Mouse (Mus musculus) midbrain, embryonic 14.5 days (tissue): Measurements from ENCODE around the gene Hoxa3. TPM values are rescaled to one million over a fixed set of nuclear protein-coding genes. Genes with fewer than 3 reads are reported as not detected.

Source experiments
- ATAC-seq: fragments of 200-750 bp; cut with Nextera tagmentation; 2 replicates; pipeline ENCODE4 v1.8.0; 2017; ENCODE audit warnings: moderate number of reproducible peaks, moderate library complexity; ENCODE audit not compliant: low FRiP score, low TSS enrichment
- DNase-seq: peaks from one replicate; pipeline ENCODE4 v3.0.0-alpha.2; 2015
- H3K27ac ChIP-seq: fragments of 300-500 bp; sonication (generic); replicated peaks from 2 replicates; pipeline ENCODE4 v1.5.1; 2014; ENCODE audit warnings: mild to moderate bottlenecking, low read depth, low read length, moderate library complexity
- H3K27me3 ChIP-seq: fragments of 300-500 bp; sonication (generic); 2 replicates; pipeline ENCODE4 v1.6.1; 2014; ENCODE audit warnings: low read length, control low read depth, mixed read lengths; ENCODE audit not compliant: control insufficient read depth, insufficient read depth
- H3K36me3 ChIP-seq: fragments of 300-500 bp; sonication (generic); 2 replicates; pipeline ENCODE4 v1.6.1; 2014; ENCODE audit warnings: low read length, control low read depth; ENCODE audit not compliant: control insufficient read depth, insufficient read depth
- H3K4me1 ChIP-seq: fragments of 300-500 bp; sonication (generic); 2 replicates; pipeline ENCODE4 v1.6.1; 2014; ENCODE audit warnings: mild to moderate bottlenecking, antibody characterized with exemption, low read length, control low read depth; ENCODE audit not compliant: control insufficient read depth, insufficient read depth
- H3K4me2 ChIP-seq: fragments of 300-500 bp; sonication (generic); 2 replicates; pipeline ENCODE4 v1.6.1; 2014; ENCODE audit warnings: mild to moderate bottlenecking, low read length, moderate library complexity
- H3K4me3 ChIP-seq: fragments of 300-500 bp; sonication (generic); replicated peaks from 2 replicates; pipeline ENCODE4 v1.5.1; 2014; ENCODE audit warnings: low read depth, low read length
- H3K9ac ChIP-seq: fragments of 300-500 bp; sonication (generic); replicated peaks from 2 replicates; pipeline ENCODE4 v1.6.1; 2014; ENCODE audit warnings: mild to moderate bottlenecking, low read length, moderate library complexity
- H3K9me3 ChIP-seq: fragments of 300-500 bp; sonication (generic); 2 replicates; pipeline ENCODE4 v1.6.1; 2016; ENCODE audit warnings: low read length, control low read depth, mixed read lengths; ENCODE audit not compliant: control insufficient read depth
- WGBS: fragments of 180-500 bp; shearing (Covaris S2); extraction: QIAGEN DNeasy Blood & Tissue Kit; methylation state at CpG from one replicate; pipeline ENCODE4 v1.1.7; 2014; 5-methylcytosine and 5-hydroxymethylcytosine counted together
- polyA plus RNA-seq: library from polyadenylated mRNA; unstranded; fragments of >200 nt; fragmentation: Nextera tagmentation; extraction: Ambion mirVana; gene quantifications from 2 replicates; pipeline ENCODE4 v1.2.1, GENCODE M21; 2014

Hoxa3 gene
- polyA plus RNA-seq: not detected in 2 replicates

- Histone ChIP-seq H3K27me3 (peaks cover 98% of the 10 kb centered on the region), H3K9me3 (no peaks in the 10 kb centered on the region), H3K36me3 (no peaks in the 10 kb centered on the region), H3K4me2 (no peak within 1 kb of the TSS), H3K4me3 (no peak within 1 kb of the TSS), H3K9ac (no peak within 1 kb of the TSS), H3K4me1 (0 out of 2 replicates have a peak, but pooled peaks cover 3% of the 10 kb centered on the region), H3K27ac (no peak within 1 kb of the TSS)
- no peak for ATAC-seq
- DNase-seq: no peak
- 3% methylated on average over 38 of the region's 38 CpGs for WGBS
Observed at GRCm38 (mm10) chr6:52213119-52213986, at the start of gene Hoxa3, which contains the start of gene Gm28308. TSS of gene Hoxa3 (minus strand) at chr6:52213336. TSS of gene Gm28308 (minus strand) at chr6:52213339.

- no peak overlapping the region for H3K27ac ChIP-seq
- no peaks in the 10 kb centered on the region for H3K36me3 ChIP-seq
- no peak overlapping the region for H3K4me3 ChIP-seq
- no peak overlapping the region for H3K4me2 ChIP-seq
- no peaks in the 10 kb centered on the region for H3K4me1 ChIP-seq
- no peak overlapping the region for H3K9ac ChIP-seq
- 2% methylated on average over 24 of the region's 24 CpGs for WGBS
- H3K27me3 ChIP-seq: peaks cover 92% of the 10 kb centered on the region
- DNase-seq: peak; percentile 25
- no peaks in the 10 kb centered on the region for H3K9me3 ChIP-seq
- ATAC-seq: no peak
Observed at GRCm38 (mm10) chr6:52262463-52263320, 49.6 kb upstream of the Hoxa3 start.

GRCm38 (mm10) chr6:52261751-52262462 lies 48.8 kb upstream of the Hoxa3 start:
- Histone ChIP-seq H3K9me3 (no peaks in the 10 kb centered on the region), H3K9ac (no peak overlapping the region), H3K4me2 (no peak overlapping the region), H3K27me3 (peaks cover 93% of the 10 kb centered on the region), H3K36me3 (no peaks in the 10 kb centered on the region), H3K27ac (no peak overlapping the region), H3K4me1 (no peaks in the 10 kb centered on the region), H3K4me3 (no peak overlapping the region)
- DNase-seq: peak; percentile 42
- ATAC-seq: no peak
- WGBS: 2% methylated on average over 9 of the region's 9 CpGs

GRCm38 (mm10) chr6:52260654-52261575 lies 47.8 kb upstream of the Hoxa3 start, which contains the start of gene Hoxa13:
TSS of gene Hoxa13 (minus strand) at chr6:52260880.
- no peak for DNase-seq
- no peak within 1 kb of the TSS for H3K27ac ChIP-seq
- no peaks in the 10 kb centered on the region for H3K36me3 ChIP-seq
- no peak within 1 kb of the TSS for H3K9ac ChIP-seq
- no peaks in the 10 kb centered on the region for H3K4me1 ChIP-seq
- 0 out of 2 replicates have a peak within 1 kb of the TSS, but pooled peaks have one; percentile 12 for H3K4me3 ChIP-seq
- H3K27me3 ChIP-seq: peaks cover 92% of the 10 kb centered on the region
- no peak; the same call in 1 of the 2 replicates for ATAC-seq
- under 1% methylated on average over 55 of the region's 72 CpGs for WGBS
- no peaks in the 10 kb centered on the region for H3K9me3 ChIP-seq
- peak within 1 kb of the TSS; percentile 36 for H3K4me2 ChIP-seq

- Histone ChIP-seq H3K4me2 (peak overlapping the region; percentile 36; the same call in 1 of the 2 replicates), H3K36me3 (no peaks in the 10 kb centered on the region), H3K4me3 (0 out of 2 replicates have a peak overlapping the region, but pooled peaks have one; percentile 12), H3K27ac (no peak overlapping the region), H3K9me3 (no peaks in the 10 kb centered on the region), H3K4me1 (no peaks in the 10 kb centered on the region), H3K27me3 (peaks cover 91% of the 10 kb centered on the region), H3K9ac (no peak overlapping the region)
- WGBS: under 1% methylated on average over 39 of the region's 39 CpGs
- ATAC-seq: no peak
- DNase-seq: no peak
Observed at GRCm38 (mm10) chr6:52259811-52260261, 46.7 kb upstream of the Hoxa3 start.

- Histone ChIP-seq H3K4me2 (no peak overlapping the region), H3K9me3 (no peaks in the 10 kb centered on the region), H3K27ac (no peak overlapping the region), H3K27me3 (peaks cover 89% of the 10 kb centered on the region), H3K9ac (no peak overlapping the region), H3K4me3 (no peak overlapping the region), H3K36me3 (no peaks in the 10 kb centered on the region), H3K4me1 (no peaks in the 10 kb centered on the region)
- ATAC-seq (no peak), DNase-seq (no peak)
- WGBS: 1% methylated on average over 25 of the region's 25 CpGs
Observed at GRCm38 (mm10) chr6:52259081-52259790, 46.1 kb upstream of the Hoxa3 start.

- no peak overlapping the region for H3K4me2 ChIP-seq
- H3K9ac ChIP-seq: no peak overlapping the region
- H3K27me3 ChIP-seq: peaks cover 87% of the 10 kb centered on the region
- no peaks in the 10 kb centered on the region for H3K9me3 ChIP-seq
- WGBS: 0% methylated on average over 6 of the region's 6 CpGs
- H3K27ac ChIP-seq: no peak overlapping the region
- ATAC-seq (no peak), DNase-seq (peak; percentile 94)
- no peak overlapping the region for H3K4me3 ChIP-seq
- no peaks in the 10 kb centered on the region for H3K4me1 ChIP-seq
- no peaks in the 10 kb centered on the region for H3K36me3 ChIP-seq
Observed at GRCm38 (mm10) chr6:52256956-52257355, 43.8 kb upstream of the Hoxa3 start.
